Mouse (Mus musculus): ENCODE data around the gene Hdac11. TPM values are rescaled to one million over a fixed set of nuclear protein-coding genes. Genes with fewer than 3 reads are reported as not detected.
A peak's percentile ranks its signal among the peaks of the same experiment; 100 is the strongest.

The Hdac11 gene
- polyA plus RNA-seq, 1 experiment from 2014 or later, result 15.3 TPM

GRCm38 (mm10) chr6:91213287-91214218 lies 57.1 kb downstream of the Hdac11 start:
- peak overlapping the region; percentile 37 for H3K4me3 ChIP-seq
- WGBS, result 60% methylated on average over 21 of the region's 21 CpGs
- H3K36me3 ChIP-seq (ENCODE audit: poor library complexity, severe bottlenecking), result no peaks in the 10 kb centered on the region
- H3K27me3 ChIP-seq, result peaks cover 21% of the 10 kb centered on the region
- ATAC-seq, result no peak
- peaks cover 17% of the 10 kb centered on the region for H3K4me1 ChIP-seq
- peak overlapping the region; percentile 66 for H3K4me2 ChIP-seq
- H3K27ac ChIP-seq, result no peak overlapping the region
- H3K9me3 ChIP-seq (replicated peaks), result no peaks in the 10 kb centered on the region
- H3K9ac ChIP-seq, result no peak overlapping the region; the same call in 1 of the 2 replicates

GRCm38 (mm10) chr6:91215454-91215853 lies 59.0 kb downstream of the Hdac11 start:
- H3K9me3 ChIP-seq (replicated peaks), result no peaks in the 10 kb centered on the region
- H3K9ac ChIP-seq, result no peak overlapping the region
- no peak overlapping the region for H3K27ac ChIP-seq
- no peaks in the 10 kb centered on the region for H3K36me3 ChIP-seq (ENCODE audit: poor library complexity, severe bottlenecking)
- no peak overlapping the region for H3K4me2 ChIP-seq
- peaks cover 20% of the 10 kb centered on the region for H3K4me1 ChIP-seq
- 70% methylated on average over 1 of the region's 1 CpGs for WGBS
- peaks cover 20% of the 10 kb centered on the region for H3K27me3 ChIP-seq
- no peak overlapping the region for H3K4me3 ChIP-seq
- no peak for ATAC-seq

GRCm38 (mm10) chr6:91218445-91218844 lies 62.0 kb downstream of the Hdac11 start:
- H3K4me3 ChIP-seq, result no peak overlapping the region
- no peak overlapping the region for H3K27ac ChIP-seq
- no peak overlapping the region for H3K4me2 ChIP-seq
- ATAC-seq, result no peak
- H3K9ac ChIP-seq, result no peak overlapping the region
- 55% methylated on average over 9 of the region's 9 CpGs for WGBS
- no peaks in the 10 kb centered on the region for H3K9me3 ChIP-seq (replicated peaks)
- peaks cover 2% of the 10 kb centered on the region; the same call in 1 of the 2 replicates for H3K27me3 ChIP-seq
- H3K36me3 ChIP-seq (ENCODE audit: poor library complexity, severe bottlenecking), result no peaks in the 10 kb centered on the region
- peaks cover 9% of the 10 kb centered on the region for H3K4me1 ChIP-seq

- no peaks in the 10 kb centered on the region for H3K27me3 ChIP-seq
- no peak overlapping the region for H3K27ac ChIP-seq
- 83% methylated on average over 3 of the region's 3 CpGs for WGBS
- H3K9me3 ChIP-seq (replicated peaks), result no peaks in the 10 kb centered on the region
- H3K36me3 ChIP-seq (ENCODE audit: poor library complexity, severe bottlenecking), result no peaks in the 10 kb centered on the region
- H3K4me1 ChIP-seq, result peaks cover 8% of the 10 kb centered on the region
- no peak overlapping the region for H3K4me2 ChIP-seq
- H3K9ac ChIP-seq, result no peak overlapping the region
- ATAC-seq, result no peak
- no peak overlapping the region for H3K4me3 ChIP-seq
Measured at GRCm38 (mm10) chr6:91218871-91219270, 62.4 kb downstream of the Hdac11 start.

- Histone ChIP-seq H3K36me3 (ENCODE audit: poor library complexity, severe bottlenecking) (no peaks in the 10 kb centered on the region), H3K9ac (no peak overlapping the region), H3K27ac (no peak overlapping the region), H3K27me3 (no peaks in the 10 kb centered on the region), H3K4me2 (no peak overlapping the region), H3K4me3 (no peak overlapping the region), H3K4me1 (peaks cover 8% of the 10 kb centered on the region), H3K9me3 (replicated peaks) (no peaks in the 10 kb centered on the region)
- ATAC-seq, result peak; percentile 69; the same call in 1 of the 2 replicates
Measured at GRCm38 (mm10) chr6:91220062-91220461, 63.6 kb downstream of the Hdac11 start.

GRCm38 (mm10) chr6:91221094-91221493 lies 64.6 kb downstream of the Hdac11 start:
- WGBS, result 6% methylated on average over 3 of the region's 3 CpGs
- H3K9me3 ChIP-seq (replicated peaks), result no peaks in the 10 kb centered on the region
- ATAC-seq, result no peak

GRCm38 (mm10) chr6:91222694-91223346 lies 66.4 kb downstream of the Hdac11 start:
- ATAC-seq, result no peak
- no peaks in the 10 kb centered on the region for H3K27me3 ChIP-seq

More at GRCm38 (mm10) chr6:91221094-91221493, 64.6 kb downstream of the Hdac11 start:
- H3K4me3 ChIP-seq, result no peak overlapping the region
- H3K9ac ChIP-seq, result no peak overlapping the region
- H3K27ac ChIP-seq, result no peak overlapping the region
- peaks cover 8% of the 10 kb centered on the region for H3K4me1 ChIP-seq
- H3K27me3 ChIP-seq, result no peaks in the 10 kb centered on the region
- H3K36me3 ChIP-seq (ENCODE audit: poor library complexity, severe bottlenecking), result no peaks in the 10 kb centered on the region
- no peak overlapping the region for H3K4me2 ChIP-seq

More at GRCm38 (mm10) chr6:91222694-91223346, 66.4 kb downstream of the Hdac11 start:
- Histone ChIP-seq H3K9ac (no peak overlapping the region), H3K27ac (no peak overlapping the region), H3K4me2 (no peak overlapping the region), H3K4me1 (peaks cover 8% of the 10 kb centered on the region), H3K36me3 (ENCODE audit: poor library complexity, severe bottlenecking) (no peaks in the 10 kb centered on the region), H3K9me3 (replicated peaks) (no peaks in the 10 kb centered on the region), H3K4me3 (no peak overlapping the region)
- WGBS, result 76% methylated on average over 10 of the region's 10 CpGs

Other genes starting within 250 kb of the Hdac11 start
- gene Iqsec1, start 168.0 kb upstream of the Hdac11 start, polyA plus RNA-seq (2015; fragmentation: Nextera tagmentation; extraction: Ambion mirVana), result 10.0 and 12.4 TPM in 2 replicates
- gene Nup210, start 39.8 kb upstream of the Hdac11 start, polyA plus RNA-seq (2015; fragmentation: Nextera tagmentation; extraction: Ambion mirVana), result 17.1 and 23.7 TPM in 2 replicates
- 8.5 and 12.2 TPM in 2 replicates for gene Fbln2, start 55.8 kb downstream of the Hdac11 start, polyA plus RNA-seq (2015; fragmentation: Nextera tagmentation; extraction: Ambion mirVana)